Mouse (Mus musculus) ovary, adult 2 months (tissue): ENCODE results near the gene Max. TPM values are rescaled to one million over a fixed set of nuclear protein-coding genes. Genes with fewer than 3 reads are reported as not detected.

Source experiments
- polyA plus RNA-seq: library from polyadenylated mRNA; depleted of rRNA; stranded (reverse); fragments of >200 nt; gene quantifications from 2 replicates; pipeline ENCODE4 v1.2.3, GENCODE M21; 2012; rRNA removed

Max gene
- polyA plus RNA-seq: 29.6 and 34.7 TPM in 2 replicates

DNA sequence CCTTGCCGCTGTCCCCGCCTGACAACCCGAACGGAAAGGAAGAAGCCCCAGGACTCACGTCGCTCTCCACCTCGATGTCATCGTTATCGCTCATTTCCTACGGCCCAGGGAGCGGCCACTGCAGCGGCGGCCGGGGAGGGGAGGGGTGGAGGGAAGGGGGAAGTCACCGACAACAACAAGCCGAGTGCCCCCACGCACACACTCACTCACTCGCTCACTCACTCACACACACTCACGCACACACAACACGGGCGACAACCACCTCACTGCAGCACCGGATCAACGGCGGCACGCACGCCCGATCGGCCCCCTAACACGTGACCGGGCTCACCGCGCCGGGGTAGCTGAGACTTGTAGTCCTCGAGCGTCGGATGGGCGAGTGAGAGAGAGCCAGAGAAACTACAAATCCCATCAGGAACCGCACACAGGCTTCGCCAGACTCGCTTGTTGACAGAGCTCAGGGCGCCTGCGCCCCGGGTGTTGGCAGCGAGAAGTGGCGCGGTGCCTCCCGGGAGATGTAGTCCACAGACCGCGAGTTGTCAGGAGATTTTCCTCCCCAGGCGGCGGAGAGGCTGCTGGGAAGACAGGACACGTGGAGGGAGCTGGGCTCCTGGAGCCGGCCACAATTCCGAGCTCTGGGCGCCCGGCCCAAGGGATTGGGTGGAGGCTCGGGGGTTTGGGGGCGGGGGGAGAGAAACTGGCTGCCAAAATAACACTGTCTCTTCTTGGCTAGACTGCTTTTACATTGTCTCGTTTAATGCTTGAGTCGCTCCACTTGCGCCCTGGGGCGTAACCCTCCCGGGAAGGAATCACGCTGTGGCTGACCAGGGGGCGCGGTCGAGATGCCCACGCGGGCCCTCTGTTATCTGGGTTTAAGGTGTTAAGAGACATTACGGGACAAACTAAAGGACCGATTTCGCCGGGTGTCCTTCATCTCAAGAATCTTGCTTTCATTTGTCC is at the start of gene Max:
Gene Max, minus strand, starts transcription at position 270 of the 960 bp plus-strand sequence.

Other genes starting within 250 kb of the Max start
- 24.5 and 29.9 TPM in 2 replicates for gene Churc1, start 196.7 kb downstream of the Max start, polyA plus RNA-seq
- gene Fntb, start 196.6 kb downstream of the Max start, polyA plus RNA-seq: 41.0 and 41.8 TPM in 2 replicates
- 3.3 and 4.7 TPM in 2 replicates for gene Gpx2, start 166.6 kb downstream of the Max start, polyA plus RNA-seq
- gene Rab15, start 139.3 kb downstream of the Max start, polyA plus RNA-seq: 7.9 and 8.8 TPM in 2 replicates